Mouse (Mus musculus) CD4-positive, CD25-positive, alpha-beta regulatory T cell, adult 9 weeks (primary cell): Measurements from ENCODE around the gene Supt6. TPM values are rescaled to one million over a fixed set of nuclear protein-coding genes. Genes with fewer than 3 reads are reported as not detected.

ENCODE experiments used
- polyA plus RNA-seq: library from polyadenylated mRNA; unstranded; fragments of 100-300 nt; shearing (Covaris generic); gene quantifications from one replicate; pipeline ENCODE4 v1.2.1, GENCODE M21; 2017

Supt6 gene
- polyA plus RNA-seq, result 52.2 TPM

GRCm38 (mm10) chr11:78245627-78246317 lies at the start of gene Supt6, which contains the start of gene Sdf2:
Supt6 (minus strand) TSS chr11:78245987.
Sdf2 (plus strand) TSS chr11:78245746.

GRCm38 (mm10) chr11:78290654-78291053 lies 44.9 kb upstream of the Supt6 start, which contains the start of gene BC030499:
BC030499 (plus strand) TSS chr11:78290841.

DNA sequence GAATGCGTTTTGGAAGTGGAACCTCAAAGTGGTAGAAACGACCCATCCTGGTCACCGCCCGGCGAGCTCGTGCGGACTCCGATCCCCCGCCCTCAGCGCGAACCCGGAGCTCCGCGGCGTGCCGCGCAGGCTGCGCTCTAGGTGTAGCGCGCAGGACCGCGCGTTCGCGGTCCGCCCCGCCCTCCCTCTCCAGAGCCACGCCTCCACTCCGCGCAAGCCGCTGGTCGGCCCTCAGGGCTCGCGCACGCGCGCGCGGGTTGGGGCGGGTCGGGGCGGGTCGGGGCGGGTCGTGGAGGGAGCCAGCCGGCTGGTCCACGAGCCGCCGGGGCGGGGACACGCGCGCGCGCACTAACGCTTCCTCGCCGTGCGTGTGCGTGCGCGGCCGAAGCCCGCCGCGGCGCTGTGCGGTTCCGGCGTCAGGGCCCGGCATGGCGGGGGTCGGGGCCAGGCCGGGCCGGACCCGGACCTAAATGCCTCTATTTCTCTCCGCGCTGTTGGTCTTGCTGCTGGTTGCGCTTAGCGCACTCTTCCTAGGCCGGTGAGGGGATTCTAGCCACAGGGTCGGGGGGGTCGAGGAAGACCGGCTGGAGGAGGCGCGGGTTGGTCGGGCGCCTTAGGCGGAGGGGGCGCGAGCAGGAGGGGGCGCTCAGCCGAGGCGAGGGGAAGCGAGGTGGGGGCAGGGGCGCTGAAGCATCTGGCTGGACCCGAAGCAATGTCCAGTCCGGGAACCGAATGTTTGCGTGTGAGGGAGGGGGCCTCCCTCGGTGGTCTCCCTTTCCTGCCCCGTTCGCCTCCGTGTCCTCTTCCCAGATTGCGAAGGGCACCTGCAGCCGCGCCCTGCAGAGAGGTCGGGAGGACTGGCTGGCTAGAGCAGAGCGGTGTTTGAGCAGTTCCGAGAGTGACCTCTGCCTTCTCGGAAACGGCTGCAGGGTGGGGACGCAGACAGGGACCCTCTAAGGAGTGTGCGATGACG lies 15.9 kb upstream of the Supt6 start, which contains the start of gene 2610507B11Rik:
Gene 2610507B11Rik, plus strand, starts transcription at position 373 of the 973 bp plus-strand sequence.

DNA sequence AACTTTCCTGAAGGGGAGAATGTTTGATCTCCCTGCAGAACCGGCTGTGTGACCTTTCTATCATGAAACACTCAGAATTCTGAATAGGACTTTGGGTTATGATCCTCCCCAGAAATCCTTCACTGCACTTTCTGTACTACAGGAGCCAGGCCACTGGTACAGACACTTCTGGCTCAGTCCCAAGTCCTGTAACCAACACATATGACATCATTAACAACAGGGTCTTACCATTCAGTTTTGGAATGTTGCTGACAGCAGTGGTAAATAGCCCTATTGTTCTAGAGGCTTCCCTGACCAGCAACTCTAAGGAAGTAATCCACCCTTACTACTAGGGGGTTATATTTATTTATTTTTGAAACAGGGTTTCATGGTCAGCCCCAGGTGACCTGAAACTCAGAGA lies 52.7 kb downstream of the Supt6 start, which contains the start of gene Proca1:
Gene Proca1, plus strand, starts transcription at position 280 of the 400 bp plus-strand sequence.

DNA sequence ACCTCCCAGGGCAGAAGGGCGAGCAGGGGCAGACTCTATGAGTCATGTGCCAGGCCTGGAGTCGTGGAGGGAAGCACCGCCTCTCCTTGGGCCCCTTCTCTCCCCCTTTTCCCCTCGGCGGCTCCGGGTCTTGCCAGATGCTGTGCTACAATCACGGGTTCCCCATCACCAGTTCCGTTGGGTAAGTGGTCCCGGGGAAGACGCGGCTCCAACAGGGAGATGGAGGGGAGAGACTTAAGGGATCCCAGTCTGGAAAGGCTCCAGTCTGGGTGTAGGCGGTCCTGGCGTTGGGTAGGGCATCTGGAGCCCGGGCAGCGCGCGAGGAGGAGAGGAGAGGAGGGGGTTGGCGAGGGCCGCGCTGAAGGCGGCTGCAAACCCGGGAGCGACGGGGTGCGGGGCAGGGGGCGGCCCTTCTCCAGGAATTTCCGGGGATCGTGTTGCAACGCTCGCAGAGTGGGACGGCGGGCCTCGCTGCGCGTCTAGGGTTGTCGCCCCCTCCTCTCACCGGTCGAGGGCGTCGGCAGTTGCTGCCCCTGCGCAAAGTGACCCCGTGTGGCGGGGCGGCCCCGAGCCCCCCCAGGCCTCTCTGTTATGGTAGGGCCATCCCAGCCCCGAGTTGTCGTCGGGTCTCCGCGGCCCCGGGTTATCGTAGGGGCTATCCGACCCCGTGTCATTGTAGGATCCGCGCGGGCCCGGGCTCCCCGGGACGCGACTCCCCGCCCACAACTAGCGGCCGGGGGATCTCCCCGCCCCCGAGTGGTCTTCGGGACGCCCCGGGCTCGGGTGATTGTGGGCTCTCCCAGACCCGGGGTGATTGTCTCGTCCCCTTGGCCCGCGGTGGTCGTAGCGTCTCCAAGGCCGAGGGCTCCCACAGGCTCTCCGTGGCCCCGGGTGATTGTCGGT lies 57.2 kb downstream of the Supt6 start, which contains the start of gene Rab34:
Gene Rab34, plus strand, starts transcription at position 100 of the 903 bp plus-strand sequence.

DNA sequence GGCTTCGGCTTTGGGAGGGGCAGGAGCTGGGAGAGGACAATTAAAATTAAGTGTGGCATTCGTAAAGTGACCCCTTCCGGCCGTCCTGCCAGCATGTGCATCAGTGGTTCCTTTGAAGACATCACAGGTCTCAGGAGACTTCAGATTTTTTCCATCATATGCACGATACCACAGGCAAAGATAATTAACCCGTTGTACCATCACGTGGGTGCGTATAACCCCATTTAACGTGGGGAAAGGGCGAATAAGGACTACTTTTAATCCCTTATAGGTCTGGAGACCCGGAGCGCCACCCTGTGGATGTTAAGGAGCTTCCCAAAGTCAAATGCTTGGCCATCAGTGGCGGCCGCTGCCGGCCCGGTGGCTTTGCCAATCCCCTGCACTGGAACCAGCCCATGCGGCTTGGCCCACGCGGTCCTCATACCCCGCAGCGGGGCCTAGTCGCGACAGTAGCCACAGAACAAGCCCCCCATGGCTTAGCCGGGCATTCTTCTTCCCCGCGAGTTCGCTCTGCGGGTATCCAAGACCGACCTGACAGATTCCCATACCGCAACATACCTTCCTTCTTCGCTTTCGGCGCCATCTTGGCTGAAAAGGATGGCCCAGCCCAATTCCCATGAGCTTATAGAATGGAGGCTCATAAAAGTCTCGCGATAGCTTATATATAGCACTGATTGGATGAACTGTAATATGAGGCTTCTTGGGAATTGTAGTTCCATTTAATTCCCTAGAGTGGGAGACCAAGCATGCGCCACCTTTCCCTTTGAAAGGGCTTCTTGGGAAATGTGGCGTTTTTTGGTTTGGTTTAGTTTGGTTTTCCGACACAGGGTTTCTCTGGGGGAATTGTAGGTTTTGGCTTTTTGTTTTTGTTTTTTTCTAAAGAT lies 62.6 kb downstream of the Supt6 start, which contains the start of gene Rpl23a:
Gene Rpl23a, minus strand, starts transcription at position 624 of the 884 bp plus-strand sequence.

GRCm38 (mm10) chr11:78176402-78176862 lies 69.4 kb downstream of the Supt6 start, which contains the start of the genes Nek8 and Tlcd1:
Nek8 (minus strand) TSS chr11:78176675.
Tlcd1 (plus strand) TSS chr11:78176711.

DNA sequence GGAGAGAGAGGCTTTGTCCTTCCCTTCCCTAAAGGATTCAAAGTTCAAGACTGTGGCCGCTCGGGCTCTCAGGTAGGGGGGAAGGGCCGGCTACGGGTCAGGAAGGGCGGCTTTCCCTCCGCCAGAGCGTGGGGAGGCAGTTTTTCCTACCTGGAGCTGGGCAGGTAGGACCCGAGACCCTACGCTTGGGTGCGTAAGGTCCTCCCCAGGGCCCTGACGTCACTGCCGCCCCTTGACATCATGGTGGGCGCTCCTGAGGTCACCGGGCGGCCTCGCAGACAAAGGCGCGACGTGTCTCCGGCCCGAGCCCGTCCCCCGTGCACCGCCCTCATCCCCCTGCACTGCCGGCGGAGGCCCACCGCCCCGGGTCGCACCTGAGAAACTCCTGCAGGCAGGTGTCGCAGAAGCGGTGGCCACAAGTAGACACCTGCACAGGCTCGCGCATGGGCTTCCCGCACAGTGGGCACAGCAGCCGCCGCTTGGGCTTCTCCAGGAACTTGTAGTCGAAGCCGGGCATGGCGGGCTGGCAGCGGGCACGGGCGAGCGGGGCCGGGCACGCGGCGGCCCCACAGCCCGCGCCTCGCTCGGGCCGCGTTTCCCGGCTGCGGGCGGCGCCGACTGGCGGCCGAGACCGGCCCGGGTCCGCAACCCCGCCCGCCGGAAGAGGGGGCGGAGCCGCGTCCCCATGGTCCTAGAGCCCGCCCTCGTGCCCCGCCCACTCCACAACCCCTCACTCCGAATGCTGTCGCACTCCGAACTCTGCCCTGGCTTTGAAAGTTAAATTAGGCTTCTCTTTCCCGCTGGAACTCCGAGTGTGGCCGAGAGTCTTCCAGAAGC lies 80.6 kb downstream of the Supt6 start, which contains the start of gene Traf4:
Gene Traf4, minus strand, starts transcription at position 666 of the 837 bp plus-strand sequence.

Other genes starting within 250 kb of the Supt6 start
- 1.2 TPM for gene Dhrs13, start 213.7 kb downstream of the Supt6 start, polyA plus RNA-seq
- 20.2 TPM for gene Flot2, start 208.1 kb downstream of the Supt6 start, polyA plus RNA-seq
- 44.0 TPM for gene Eral1, start 165.6 kb downstream of the Supt6 start, polyA plus RNA-seq
- 29.0 TPM for gene Fam222b, start 151.3 kb downstream of the Supt6 start, polyA plus RNA-seq
- gene Traf4, start 80.4 kb downstream of the Supt6 start, polyA plus RNA-seq, result 4.5 TPM
- gene Nek8, start 69.3 kb downstream of the Supt6 start, polyA plus RNA-seq, result 17.1 TPM
- gene Tlcd1, start 69.3 kb downstream of the Supt6 start, polyA plus RNA-seq, result 3.4 TPM
- 1,923 TPM for gene Rpl23a, start 62.4 kb downstream of the Supt6 start, polyA plus RNA-seq
- gene Rab34, start 57.6 kb downstream of the Supt6 start, polyA plus RNA-seq, result not detected
- 1.3 TPM for gene Proca1, start 52.6 kb downstream of the Supt6 start, polyA plus RNA-seq
- 106 TPM for gene Sdf2, start 241 bp downstream of the Supt6 start, polyA plus RNA-seq
- 74.7 TPM for gene 2610507B11Rik, start 15.8 kb upstream of the Supt6 start, polyA plus RNA-seq
- 0.38 TPM for gene BC030499, start 44.9 kb upstream of the Supt6 start, polyA plus RNA-seq
- 2.2 TPM for gene Spag5, start 55.5 kb upstream of the Supt6 start, polyA plus RNA-seq
- gene Aldoc, start 77.0 kb upstream of the Supt6 start, polyA plus RNA-seq, result 14.5 TPM
- gene Pigs, start 82.4 kb upstream of the Supt6 start, polyA plus RNA-seq, result 136 TPM
- 18.6 TPM for gene Unc119, start 97.5 kb upstream of the Supt6 start, polyA plus RNA-seq
- not detected for gene Foxn1, start 140.6 kb upstream of the Supt6 start, polyA plus RNA-seq
- gene Slc13a2, start 176.2 kb upstream of the Supt6 start, polyA plus RNA-seq, result not detected
- 1.8 TPM for gene Slc46a1, start 219.7 kb upstream of the Supt6 start, polyA plus RNA-seq